Mouse (Mus musculus) brain, embryonic 14.5 days (tissue): Measurements from ENCODE around the gene Nfe2l2.

Experiments
- CTCF ChIP-seq: fragments of 200-500 bp; IDR thresholded peaks from 2 replicates; pipeline ENCODE4 v1.5.1; 2012; ENCODE audit warnings: inconsistent platforms, mild to moderate bottlenecking, moderate library complexity, borderline replicate concordance; ENCODE audit not compliant: insufficient read depth, insufficient read length; ENCODE audit errors: extremely low read depth
- POLR2A ChIP-seq: fragments of 200-500 bp; IDR thresholded peaks from 2 replicates; pipeline ENCODE4 v1.6.1; 2012; ENCODE audit warnings: mild to moderate bottlenecking, inconsistent platforms, borderline replicate concordance; ENCODE audit not compliant: poor library complexity, insufficient read depth, insufficient read length, severe bottlenecking; ENCODE audit errors: extremely low read depth

DNA sequence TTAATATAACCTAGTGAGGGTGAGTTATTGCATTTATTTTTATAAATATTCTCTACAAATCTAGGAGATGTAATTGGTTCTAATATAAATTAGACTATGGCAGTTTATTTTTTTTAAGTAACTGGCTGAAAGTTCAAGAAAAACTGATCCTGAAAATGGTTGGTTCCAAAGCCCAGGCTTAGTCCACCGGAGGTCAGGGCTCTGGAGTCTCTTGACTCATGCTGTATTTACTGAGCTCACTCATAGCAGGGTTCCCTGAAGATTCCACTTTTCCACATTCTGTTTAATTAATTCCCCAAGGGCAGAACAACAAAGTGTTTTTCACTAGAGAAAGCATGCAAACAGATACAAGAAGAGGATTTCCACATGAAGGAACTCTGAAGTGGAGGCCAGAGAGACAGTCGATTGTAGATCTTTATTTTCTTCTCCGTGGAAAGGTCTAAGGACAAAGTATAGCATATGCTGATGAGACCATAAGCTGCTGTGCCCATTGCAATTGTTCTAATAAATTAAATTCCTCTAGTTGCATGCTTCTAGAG, 15.0 kb upstream of the Nfe2l2 start:
- no peak for TF ChIP-seq CTCF
- TF ChIP-seq POLR2A = no peak
